Mouse (Mus musculus) C2C12 (cell line): ENCODE data around the gene Edem3.

Experiments
- CEBPB ChIP-seq: IDR thresholded peaks from one replicate; pipeline ENCODE4 v1.6.1; 2011; ENCODE audit warnings: low read depth, mild to moderate bottlenecking, control low read depth, moderate library complexity
- CTCF ChIP-seq: IDR thresholded peaks from one replicate; pipeline ENCODE4 v1.5.1; 2011; ENCODE audit not compliant: control insufficient read depth, insufficient read depth, insufficient read length
- FOSL1 ChIP-seq: IDR thresholded peaks from one replicate; pipeline ENCODE4 v1.8.0; 2011; ENCODE audit warnings: mild to moderate bottlenecking, low read length; ENCODE audit not compliant: poor library complexity, insufficient read depth, severe bottlenecking
- MAX ChIP-seq: IDR thresholded peaks from one replicate; pipeline ENCODE4 v1.6.1; 2011; ENCODE audit warnings: mild to moderate bottlenecking, control low read depth
- MYOD1 ChIP-seq: IDR thresholded peaks from one replicate; pipeline ENCODE4 v1.6.1; 2011; ENCODE audit warnings: low read depth; ENCODE audit not compliant: control insufficient read depth, insufficient read length
- MYOG ChIP-seq: IDR thresholded peaks from one replicate; pipeline ENCODE4 v1.6.1; 2011; ENCODE audit not compliant: control insufficient read depth, insufficient read length; ENCODE audit errors: extremely low read depth
- USF1 ChIP-seq: IDR thresholded peaks from one replicate; pipeline ENCODE4 v1.6.1; 2011; ENCODE audit warnings: low read depth, mild to moderate bottlenecking, control low read depth, moderate library complexity

DNA sequence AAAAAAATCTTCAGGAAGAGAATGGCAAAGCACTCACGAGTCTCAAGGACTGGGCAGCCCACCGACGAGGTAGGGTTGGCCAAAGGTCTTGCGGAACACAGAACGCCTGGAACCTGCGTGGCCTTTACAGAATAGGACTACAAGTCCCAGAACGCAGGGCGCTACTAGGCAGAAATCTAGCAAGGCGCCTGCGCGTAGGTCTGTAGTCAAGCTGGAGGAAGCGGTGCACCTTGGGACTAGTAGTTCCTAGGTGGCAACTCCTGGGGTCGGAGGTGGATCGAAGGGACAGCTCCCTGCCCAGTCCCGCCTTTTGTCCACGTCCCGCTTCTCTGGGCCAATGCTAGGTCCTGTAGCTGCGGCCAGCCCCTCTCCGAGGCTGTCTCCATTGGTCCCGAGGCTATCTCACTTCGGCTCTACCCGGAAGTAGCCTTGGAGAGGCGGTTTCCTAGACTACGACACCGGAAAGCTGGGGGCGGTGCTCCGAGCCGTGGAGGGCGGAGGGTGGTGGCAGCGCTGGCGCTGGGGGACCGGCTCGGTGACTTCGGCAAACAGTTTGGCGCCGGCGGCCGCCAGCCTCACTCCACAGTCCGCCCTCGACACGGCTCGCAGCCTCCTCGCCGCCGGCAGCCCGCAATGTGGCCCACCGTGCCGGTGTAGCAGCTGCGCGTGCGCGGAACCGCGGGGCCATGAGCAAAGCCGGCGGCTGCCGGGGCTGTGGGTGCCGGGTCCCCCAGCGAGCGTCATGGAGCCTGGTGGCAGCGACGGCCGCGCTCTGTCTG, at the start of gene Edem3:
- TF ChIP-seq CTCF: no peak
- TF ChIP-seq MAX: peak; percentile 9
- no peak for TF ChIP-seq USF1
- TF ChIP-seq MYOG: no peak
- TF ChIP-seq CEBPB: no peak
- no peak for TF ChIP-seq MYOD1
- TF ChIP-seq FOSL1: no peak
